Mouse (Mus musculus) right cerebral cortex, postnatal 14 days (tissue): ENCODE results near the gene Mtcl1.
A peak's percentile ranks its signal among the peaks of the same experiment; 100 is the strongest.

Experiments
- DNase-seq: peaks from one replicate; pipeline ENCODE4 v3.0.0; 2022

The Mtcl1 gene

GRCm38 (mm10) chr17:66449460-66450341 is at the start of gene Mtcl1:
Gene Mtcl1, minus strand, starts transcription at chr17:66449750.
- peak; percentile 83 for DNase-seq

GRCm38 (mm10) chr17:66498598-66498997 is 49.0 kb upstream of the Mtcl1 start:
- DNase-seq, result no peak

- no peak for DNase-seq
Measured at GRCm38 (mm10) chr17:66496589-66496988, 47.0 kb upstream of the Mtcl1 start.

- DNase-seq, result peak; percentile 34
Measured at GRCm38 (mm10) chr17:66490022-66490601, 40.6 kb upstream of the Mtcl1 start.

- no peak for DNase-seq
Measured at GRCm38 (mm10) chr17:66486576-66486975, 37.0 kb upstream of the Mtcl1 start.

- DNase-seq, result peak; percentile 75
Measured at GRCm38 (mm10) chr17:66485742-66486141, 36.2 kb upstream of the Mtcl1 start.

GRCm38 (mm10) chr17:66484965-66485364 is 35.4 kb upstream of the Mtcl1 start:
- no peak for DNase-seq

- DNase-seq, result no peak
Measured at GRCm38 (mm10) chr17:66483651-66484454, 34.3 kb upstream of the Mtcl1 start.

- DNase-seq, result no peak
Measured at GRCm38 (mm10) chr17:66481295-66481694, 31.7 kb upstream of the Mtcl1 start.

GRCm38 (mm10) chr17:66480491-66481278 is 31.1 kb upstream of the Mtcl1 start:
- DNase-seq, result no peak

- DNase-seq, result no peak
Measured at GRCm38 (mm10) chr17:66479813-66480490, 30.4 kb upstream of the Mtcl1 start.

- DNase-seq, result peak; percentile 50
Measured at GRCm38 (mm10) chr17:66479311-66479710, 29.8 kb upstream of the Mtcl1 start.

- DNase-seq, result no peak
Measured at GRCm38 (mm10) chr17:66473205-66473604, 23.7 kb upstream of the Mtcl1 start.

GRCm38 (mm10) chr17:66471775-66472174 is 22.2 kb upstream of the Mtcl1 start:
- DNase-seq, result no peak

GRCm38 (mm10) chr17:66471252-66471651 is 21.7 kb upstream of the Mtcl1 start:
- no peak for DNase-seq

GRCm38 (mm10) chr17:66470020-66470419 is 20.5 kb upstream of the Mtcl1 start:
- no peak for DNase-seq

GRCm38 (mm10) chr17:66457278-66457677 is 7.7 kb upstream of the Mtcl1 start:
- DNase-seq, result no peak

GRCm38 (mm10) chr17:66451143-66451542 is 1.6 kb upstream of the Mtcl1 start:
- DNase-seq, result peak; percentile 98

- no peak for DNase-seq
Measured at GRCm38 (mm10) chr17:66450526-66451070, 1.0 kb upstream of the Mtcl1 start.

- peak; percentile 64 for DNase-seq
Measured at GRCm38 (mm10) chr17:66448421-66449405, 837 bp downstream of the Mtcl1 start.
